22 mouse cellular contexts compared by ENCODE assay signal in genomic region chr19:53717364-53717763, GRCm38 (mm10). TPM values are rescaled to one million over a fixed set of nuclear protein-coding genes. Genes with fewer than 3 reads are reported as not detected.
"Had no signal": no experiment of that assay in that cellular context is flagged by ENCODE, and none has a peak within 500 bp of the region (broad histone marks: within the 10 kb centered on the region; RNA-seq: fewer than 3 reads in every experiment).

No protein-coding gene starts in this region.

- H3K4me3 ChIP-seq: limb, embryonic 12.5 days; limb, embryonic 15.5 days; midbrain, embryonic 12.5 days; midbrain, embryonic 15.5 days; neural tube, embryonic 12.5 days; neural tube, embryonic 15.5 days had no signal

- H3K36me3 ChIP-seq: limb, embryonic 12.5 days; limb, embryonic 15.5 days; midbrain, embryonic 12.5 days; midbrain, embryonic 15.5 days; neural tube, embryonic 12.5 days; neural tube, embryonic 15.5 days had no signal

- H3K4me2 ChIP-seq: limb, embryonic 12.5 days; limb, embryonic 15.5 days; liver, embryonic 11.5 days; lung, embryonic 14.5 days; midbrain, embryonic 12.5 days; midbrain, embryonic 15.5 days; neural tube, embryonic 12.5 days; neural tube, embryonic 15.5 days had no signal

- H3K27me3 ChIP-seq: limb, embryonic 12.5 days; limb, embryonic 15.5 days; midbrain, embryonic 12.5 days; midbrain, embryonic 15.5 days; neural tube, embryonic 12.5 days; neural tube, embryonic 15.5 days had no signal

- H3K27ac ChIP-seq: limb, embryonic 12.5 days; limb, embryonic 15.5 days; liver, embryonic 14.5 days; macrophage; midbrain, embryonic 12.5 days; midbrain, embryonic 15.5 days; neural tube, embryonic 12.5 days; neural tube, embryonic 15.5 days; stomach, postnatal 0 days had no signal

- H3K9me3 ChIP-seq: midbrain, embryonic 15.5 days; neural tube, embryonic 15.5 days had no signal

- ATAC-seq: liver, postnatal 0 days; lung, postnatal 0 days; midbrain, embryonic 15.5 days had no signal

- DNase-seq: kidney, postnatal 14 days; kidney, postnatal 4 days; left cerebral cortex, postnatal 4 days; liver, postnatal 0 days; lung, embryonic 14.5 days; right cerebral cortex, adult 18-20 months; right cerebral cortex, postnatal 14 days; right cerebral cortex, postnatal 4 days; thymus, adult 2 months; thymus, postnatal 14 days; thymus, postnatal 4 days had no signal

- H3K4me1 ChIP-seq: limb, embryonic 12.5 days; midbrain, embryonic 12.5 days; midbrain, embryonic 15.5 days; neural tube, embryonic 12.5 days had no signal

- H3K9ac ChIP-seq: limb, embryonic 12.5 days; limb, embryonic 15.5 days; liver, embryonic 14.5 days; liver, postnatal 0 days; lung, embryonic 14.5 days; midbrain, embryonic 12.5 days; midbrain, embryonic 15.5 days; neural tube, embryonic 12.5 days; neural tube, embryonic 15.5 days had no signal

RNA-seq across cellular contexts. Expression of gene Rbm20, which starts 40.3 kb away (rescaled TPM):
- polyA plus RNA-seq: macrophage had no signal
